Comparison of ENCODE assay signal across 8 mouse cellular contexts in the genomic region with DNA sequence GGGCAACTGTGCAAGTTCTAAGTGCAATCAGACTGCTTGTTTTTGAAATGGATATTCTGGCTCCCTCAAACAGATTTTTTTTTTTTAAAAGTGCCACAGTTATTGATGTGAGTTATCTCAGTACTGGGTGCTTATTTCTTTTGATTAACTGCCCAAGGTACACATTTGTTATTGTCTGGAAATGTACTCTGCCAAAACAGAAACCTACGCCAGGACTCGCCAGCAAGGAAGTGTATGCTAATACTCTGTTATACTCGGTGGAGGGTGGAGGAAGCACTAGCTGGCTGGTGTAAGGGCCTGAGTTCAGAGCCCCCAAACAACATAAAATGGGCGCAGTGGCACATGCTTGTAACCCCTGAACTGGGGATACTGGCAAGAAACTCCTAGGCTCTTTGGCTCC. TPM values are rescaled to one million over a fixed set of nuclear protein-coding genes. Genes with fewer than 3 reads are reported as not detected.
A peak's percentile ranks its signal among the peaks of the same experiment; 100 is the strongest.
DNase-seq lines count a peak whose midpoint lies in the region; ATAC-seq and TF ChIP-seq lines count a peak whose summit lies in the region.

No protein-coding gene starts in this region.

- H3K4me2 ChIP-seq in embryonic facial prominence, embryonic 12.5 days (replicated peaks): no peak overlapping the region
- H3K4me2 ChIP-seq in hindbrain, embryonic 13.5 days: peak overlapping the region; percentile 16
- no peak overlapping the region; the same call in 1 of the 2 replicates for H3K4me2 ChIP-seq in midbrain, embryonic 16.5 days (ENCODE audit: low read length)

- no peaks in the 10 kb centered on the region for H3K27me3 ChIP-seq in kidney, adult 2 months (replicated peaks; ENCODE audit: control insufficient read depth, insufficient read depth, low read length)
- no peaks in the 10 kb centered on the region for H3K27me3 ChIP-seq in embryonic facial prominence, embryonic 12.5 days
- no peaks in the 10 kb centered on the region for H3K27me3 ChIP-seq in hindbrain, embryonic 13.5 days
- H3K27me3 ChIP-seq in midbrain, embryonic 16.5 days (ENCODE audit: control insufficient read depth, insufficient read depth, low read depth, low read length): no peaks in the 10 kb centered on the region

- peak overlapping the region; percentile 43 for H3K27ac ChIP-seq in kidney, adult 2 months (ENCODE audit: insufficient read depth, low read depth, low read length)
- H3K27ac ChIP-seq in embryonic facial prominence, embryonic 12.5 days: peak overlapping the region; percentile 65; the same call in 1 of the 2 replicates
- peak overlapping the region; percentile 78 for H3K27ac ChIP-seq in hindbrain, embryonic 13.5 days
- peak overlapping the region; percentile 65; the same call in 1 of the 2 replicates for H3K27ac ChIP-seq in midbrain, embryonic 16.5 days (ENCODE audit: low read length)

- H3K9ac ChIP-seq in embryonic facial prominence, embryonic 12.5 days: no peak overlapping the region
- peak overlapping the region; percentile 35; the same call in 1 of the 2 replicates for H3K9ac ChIP-seq in hindbrain, embryonic 13.5 days
- H3K9ac ChIP-seq in midbrain, embryonic 16.5 days (ENCODE audit: low read depth, low read length): no peak overlapping the region

- peaks cover 14% of the 10 kb centered on the region for H3K4me1 ChIP-seq in kidney, adult 2 months (ENCODE audit: control insufficient read depth, insufficient read depth, low read length)
- H3K4me1 ChIP-seq in embryonic facial prominence, embryonic 12.5 days: peaks cover 8% of the 10 kb centered on the region; the same call in 1 of the 2 replicates
- peaks cover 36% of the 10 kb centered on the region for H3K4me1 ChIP-seq in hindbrain, embryonic 13.5 days (replicated peaks)
- peaks cover 22% of the 10 kb centered on the region for H3K4me1 ChIP-seq in midbrain, embryonic 16.5 days (ENCODE audit: control insufficient read depth, insufficient read depth, low read length)

- 64% methylated on average over 4 of the region's 4 CpGs for WGBS in kidney, adult 2 months
- 52% methylated on average over 4 of the region's 4 CpGs for WGBS in embryonic facial prominence, embryonic 12.5 days
- 53% methylated on average over 4 of the region's 4 CpGs for WGBS in hindbrain, embryonic 13.5 days
- 65% methylated on average over 4 of the region's 4 CpGs for WGBS in midbrain, embryonic 16.5 days

- H3K9me3 ChIP-seq in embryonic facial prominence, embryonic 12.5 days: no peaks in the 10 kb centered on the region
- H3K9me3 ChIP-seq in hindbrain, embryonic 13.5 days: no peaks in the 10 kb centered on the region
- H3K9me3 ChIP-seq in midbrain, embryonic 16.5 days (replicated peaks; ENCODE audit: control insufficient read depth, low read length, poor library complexity, severe bottlenecking): no peaks in the 10 kb centered on the region

- TF ChIP-seq POLR2A in kidney, adult 2 months (IDR thresholded peaks at IDR 0.05; ENCODE audit: low read depth, low read length): no peak

- no peak overlapping the region for H3K4me3 ChIP-seq in kidney, adult 2 months (ENCODE audit: insufficient read depth, low read depth, low read length)
- no peak overlapping the region for H3K4me3 ChIP-seq in embryonic facial prominence, embryonic 12.5 days
- H3K4me3 ChIP-seq in hindbrain, embryonic 13.5 days: no peak overlapping the region
- no peak overlapping the region for H3K4me3 ChIP-seq in midbrain, embryonic 16.5 days (ENCODE audit: low read depth, low read length)

- no peaks in the 10 kb centered on the region for H3K36me3 ChIP-seq in kidney, adult 2 months (ENCODE audit: control insufficient read depth, insufficient read depth, low read length)
- H3K36me3 ChIP-seq in embryonic facial prominence, embryonic 12.5 days: no peaks in the 10 kb centered on the region
- H3K36me3 ChIP-seq in hindbrain, embryonic 13.5 days: no peaks in the 10 kb centered on the region
- no peaks in the 10 kb centered on the region for H3K36me3 ChIP-seq in midbrain, embryonic 16.5 days (ENCODE audit: control insufficient read depth, insufficient read depth, low read length)

- no peak for TF ChIP-seq CTCF in kidney, adult 2 months (conservative IDR thresholded peaks at IDR 0.05; ENCODE audit: insufficient read depth, insufficient read length, low read depth, low read length)

- no peak for ATAC-seq in embryonic facial prominence, embryonic 12.5 days (ENCODE audit: insufficient number of reproducible peaks, insufficient read depth, low FRiP score, low TSS enrichment)
- ATAC-seq in hindbrain, embryonic 13.5 days (ENCODE audit: low FRiP score): no peak
- no peak for ATAC-seq in midbrain, embryonic 16.5 days

- peak; percentile 51 for DNase-seq in kidney, adult 2 months
- no peak for DNase-seq in kidney, adult 11 months
- no peak for DNase-seq in right cerebral cortex, adult 18-20 months
- DNase-seq in adipocyte (ENCODE audit: low spot score): no peak
- no peak for DNase-seq in urinary bladder, adult 18-20 months (ENCODE audit: low spot score in 2 of 2)

RNA-seq across cellular contexts. Expression of a gene that starts 34.1 kb away (rescaled TPM):
- polyA plus RNA-seq in kidney, adult 2 months (2012; rRNA removed): 9.4 and 10.0 TPM in 2 replicates
- 56.3 and 62.7 TPM in 2 replicates for polyA plus RNA-seq in embryonic facial prominence, embryonic 12.5 days (2016; fragmentation: Nextera tagmentation; extraction: Ambion mirVana)
- 47.7 and 50.3 TPM in 2 replicates for polyA plus RNA-seq in hindbrain, embryonic 13.5 days (2015; fragmentation: Nextera tagmentation; extraction: Ambion mirVana)
- polyA plus RNA-seq in midbrain, embryonic 16.5 days (2015; fragmentation: Nextera tagmentation; extraction: Ambion mirVana): 41.7 and 42.3 TPM in 2 replicates

RNA-seq across cellular contexts. Expression of a gene that starts 34.9 kb away (rescaled TPM):
- polyA plus RNA-seq in kidney, adult 2 months (2012; rRNA removed): 22.2 and 26.0 TPM in 2 replicates
- polyA plus RNA-seq in embryonic facial prominence, embryonic 12.5 days (2016; fragmentation: Nextera tagmentation; extraction: Ambion mirVana): 38.7 and 39.7 TPM in 2 replicates
- 42.6 and 44.9 TPM in 2 replicates for polyA plus RNA-seq in hindbrain, embryonic 13.5 days (2015; fragmentation: Nextera tagmentation; extraction: Ambion mirVana)
- 28.2 and 28.6 TPM in 2 replicates for polyA plus RNA-seq in midbrain, embryonic 16.5 days (2015; fragmentation: Nextera tagmentation; extraction: Ambion mirVana)
